15 mouse cellular contexts compared by ENCODE assay signal in the genomic region with DNA sequence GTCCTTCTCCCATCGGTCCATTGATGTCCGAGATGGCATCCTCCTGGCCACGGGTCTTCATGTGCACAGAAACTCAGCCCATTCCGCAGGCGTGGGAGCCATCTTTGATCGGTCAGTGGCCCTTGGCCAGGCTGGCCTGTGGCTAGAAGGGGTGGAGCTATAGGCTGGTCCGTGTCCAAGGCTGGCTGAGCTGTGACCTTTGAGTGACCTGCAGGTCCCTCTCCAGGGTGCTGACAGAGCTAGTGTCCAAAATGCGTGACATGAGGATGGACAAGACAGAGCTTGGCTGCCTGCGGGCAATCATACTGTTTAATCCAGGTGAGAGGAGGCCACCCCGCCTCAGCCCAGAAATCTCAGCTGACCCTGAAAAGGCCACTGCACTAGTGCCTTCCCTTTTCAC. TPM values are rescaled to one million over a fixed set of nuclear protein-coding genes. Genes with fewer than 3 reads are reported as not detected.
DNase-seq lines count a peak whose midpoint lies in the region; ATAC-seq lines count a peak whose summit lies in the region.
"Had no signal": no experiment of that assay in that cellular context is flagged by ENCODE, and none has a peak within 500 bp of the region (broad histone marks: within the 10 kb centered on the region; RNA-seq: fewer than 3 reads in every experiment).

No protein-coding gene starts in this region.

- H3K4me3 ChIP-seq in kidney, embryonic 15.5 days (replicated peaks) = no peak overlapping the region
- H3K4me3 ChIP-seq: embryonic facial prominence, embryonic 12.5 days; forebrain, embryonic 13.5 days; heart, embryonic 15.5 days; liver, embryonic 15.5 days; neural tube, embryonic 15.5 days had no signal

- H3K9ac ChIP-seq in kidney, embryonic 15.5 days = no peak overlapping the region
- H3K9ac ChIP-seq: embryonic facial prominence, embryonic 12.5 days; forebrain, embryonic 13.5 days; heart, embryonic 15.5 days; liver, embryonic 15.5 days; neural tube, embryonic 15.5 days had no signal

- H3K9me3 ChIP-seq in kidney, embryonic 15.5 days (replicated peaks) = no peaks in the 10 kb centered on the region
- H3K9me3 ChIP-seq: embryonic facial prominence, embryonic 12.5 days; forebrain, embryonic 13.5 days; heart, embryonic 15.5 days; liver, embryonic 15.5 days; neural tube, embryonic 15.5 days had no signal

- peaks cover 37% of the 10 kb centered on the region for H3K27me3 ChIP-seq in kidney, embryonic 15.5 days
- H3K27me3 ChIP-seq: neural tube, embryonic 15.5 days had no signal

- no peak for ATAC-seq in kidney, embryonic 15.5 days (replicated peaks; ENCODE audit: low FRiP score)
- ATAC-seq: forebrain, embryonic 13.5 days; hindbrain, embryonic 16.5 days had no signal

- peaks cover 49% of the 10 kb centered on the region for H3K4me1 ChIP-seq in kidney, embryonic 15.5 days

- peaks cover 41% of the 10 kb centered on the region for H3K36me3 ChIP-seq in kidney, embryonic 15.5 days

- DNase-seq in adrenal gland, postnatal 10 days = peak; percentile 71
- DNase-seq in adrenal gland, adult 18-20 months (ENCODE audit: low spot score in 2 of 2) = no peak
- peak; percentile 71 for DNase-seq in kidney, adult 11 months
- DNase-seq in ovary, postnatal 36 days (ENCODE audit: low spot score) = peak; percentile 19
- DNase-seq in ovary, postnatal 14 days (ENCODE audit: low spot score) = no peak
- peak; percentile 57 for DNase-seq in yolk sac, embryonic 10.5 days (ENCODE audit: low spot score)
- no peak for DNase-seq in embryo, embryonic 10 days (ENCODE audit: low spot score)
- DNase-seq: gastrocnemius, postnatal 25 days had no signal

- 75% methylated on average over 10 of the region's 10 CpGs for WGBS in kidney, embryonic 15.5 days

- no peak overlapping the region for H3K27ac ChIP-seq in kidney, embryonic 15.5 days
- H3K27ac ChIP-seq: embryonic facial prominence, embryonic 12.5 days; forebrain, embryonic 13.5 days; heart, embryonic 15.5 days; liver, embryonic 15.5 days; neural tube, embryonic 15.5 days had no signal

- no peak overlapping the region for H3K4me2 ChIP-seq in kidney, embryonic 15.5 days
- H3K4me2 ChIP-seq: embryonic facial prominence, embryonic 12.5 days; forebrain, embryonic 13.5 days; heart, embryonic 15.5 days; liver, embryonic 15.5 days; neural tube, embryonic 15.5 days had no signal

RNA-seq across cellular contexts. Expression of gene Col11a2, which starts 2.6 kb away (rescaled TPM):
- total RNA-seq in adrenal gland, postnatal 10 days (2021) = 10 to 100 TPM in 1 of 2 experiments, 1 to 10 TPM in 1; 4.2 to 15.0 TPM
- total RNA-seq in adrenal gland, adult 18-20 months (2021) = 1 to 10 TPM; 1.4 to 1.9 TPM
- polyA plus RNA-seq in kidney, embryonic 15.5 days (2015; fragmentation: Nextera tagmentation; extraction: Ambion mirVana) = 2.2 and 6.6 TPM in 2 replicates

RNA-seq across cellular contexts. Expression of gene Rxrb, which starts 5.0 kb away (rescaled TPM):
- 10 to 100 TPM; 62.3 to 76.1 TPM for total RNA-seq in adrenal gland, postnatal 10 days (2021)
- total RNA-seq in adrenal gland, adult 18-20 months (2021) = 10 to 100 TPM; 55.9 to 58.2 TPM
- 50.5 and 53.0 TPM in 2 replicates for polyA plus RNA-seq in kidney, embryonic 15.5 days (2015; fragmentation: Nextera tagmentation; extraction: Ambion mirVana)

RNA-seq across cellular contexts. Expression of gene Slc39a7, which starts 5.2 kb away (rescaled TPM):
- 100 to 1,000 TPM; 115 to 140 TPM for total RNA-seq in adrenal gland, postnatal 10 days (2021)
- total RNA-seq in adrenal gland, adult 18-20 months (2021) = 100 to 1,000 TPM; 131 to 156 TPM
- 197 and 211 TPM in 2 replicates for polyA plus RNA-seq in kidney, embryonic 15.5 days (2015; fragmentation: Nextera tagmentation; extraction: Ambion mirVana)

RNA-seq across cellular contexts. Expression of gene H2-Ke6, which starts 8.8 kb away (rescaled TPM):
- 100 to 1,000 TPM; 184 to 194 TPM for total RNA-seq in adrenal gland, postnatal 10 days (2021)
- total RNA-seq in adrenal gland, adult 18-20 months (2021) = 100 to 1,000 TPM; 246 to 274 TPM
- 51.7 and 52.5 TPM in 2 replicates for polyA plus RNA-seq in kidney, embryonic 15.5 days (2015; fragmentation: Nextera tagmentation; extraction: Ambion mirVana)

RNA-seq across cellular contexts. Expression of gene Ring1, which starts 12.2 kb away (rescaled TPM):
- 10 to 100 TPM; 29.8 to 36.5 TPM for total RNA-seq in adrenal gland, postnatal 10 days (2021)
- total RNA-seq in adrenal gland, adult 18-20 months (2021) = 10 to 100 TPM; 43.9 to 45.5 TPM
- polyA plus RNA-seq in kidney, embryonic 15.5 days (2015; fragmentation: Nextera tagmentation; extraction: Ambion mirVana) = 20.3 and 21.7 TPM in 2 replicates

Comparison
In these comparisons a context has a peak if more than half of its experiments do, and no peak if none do; other contexts are left out.
1. DNase-seq: peak in adrenal gland, postnatal 10 days (single experiment), kidney, adult 11 months (single experiment), ovary, postnatal 36 days (single experiment) and yolk sac, embryonic 10.5 days (single experiment); none in adrenal gland, adult 18-20 months (0 of 2), ovary, postnatal 14 days (single experiment) and embryo, embryonic 10 days (single experiment).